Mouse (Mus musculus) cerebellum, adult 2 months (tissue): Measurements from ENCODE around the gene Gria1. TPM values are rescaled to one million over a fixed set of nuclear protein-coding genes. Genes with fewer than 3 reads are reported as not detected.

Experiments
- DNase-seq, 2 experiments: peaks; one replicate each; pipeline ENCODE4 v3.0.0; 2021
- H3K27ac ChIP-seq: fragments of 200-500 bp; 2 replicates; pipeline ENCODE4 v1.5.1; 2012; ENCODE audit warnings: low read length, control low read depth, inconsistent platforms; ENCODE audit not compliant: insufficient read depth
- H3K27me3 ChIP-seq: fragments of 200-500 bp; 2 replicates; pipeline ENCODE4 v1.6.1; 2012; ENCODE audit warnings: inconsistent platforms, mild to moderate bottlenecking, low read length, moderate library complexity; ENCODE audit not compliant: control insufficient read depth, insufficient read depth
- H3K4me1 ChIP-seq: fragments of 200-500 bp; 2 replicates; pipeline ENCODE4 v1.6.1; 2011; ENCODE audit warnings: low read length; ENCODE audit not compliant: control insufficient read depth, insufficient read depth
- H3K4me3 ChIP-seq: fragments of 200-500 bp; replicated peaks from 2 replicates; pipeline ENCODE3; 2011; ENCODE audit warnings: mild to moderate bottlenecking, low read depth, low read length, control low read depth; ENCODE audit not compliant: insufficient read depth
- CTCF ChIP-seq: fragments of 200-500 bp; IDR thresholded peaks from 2 replicates; pipeline ENCODE4 v1.5.1; 2011; ENCODE audit warnings: low read depth, mild to moderate bottlenecking, control low read depth, low read length, moderate library complexity, borderline replicate concordance; ENCODE audit not compliant: insufficient read depth
- POLR2A ChIP-seq: fragments of 200-500 bp; IDR thresholded peaks from 2 replicates; pipeline ENCODE4 v1.6.1; 2011; ENCODE audit warnings: low read length, control low read depth, borderline replicate concordance; ENCODE audit not compliant: insufficient read depth
- WGBS: fragments of 180-500 bp; shearing (Covaris S2); methylation state at CpG from one replicate; pipeline ENCODE4 v1.1.7; 2018; 5-methylcytosine and 5-hydroxymethylcytosine counted together
- polyA plus RNA-seq: library from polyadenylated mRNA; depleted of rRNA; stranded (reverse); fragments of >200 nt; gene quantifications from 2 replicates; pipeline ENCODE4 v1.2.3, GENCODE M21; 2012

The Gria1 gene
- polyA plus RNA-seq, 1 experiment: 135 TPM

DNA sequence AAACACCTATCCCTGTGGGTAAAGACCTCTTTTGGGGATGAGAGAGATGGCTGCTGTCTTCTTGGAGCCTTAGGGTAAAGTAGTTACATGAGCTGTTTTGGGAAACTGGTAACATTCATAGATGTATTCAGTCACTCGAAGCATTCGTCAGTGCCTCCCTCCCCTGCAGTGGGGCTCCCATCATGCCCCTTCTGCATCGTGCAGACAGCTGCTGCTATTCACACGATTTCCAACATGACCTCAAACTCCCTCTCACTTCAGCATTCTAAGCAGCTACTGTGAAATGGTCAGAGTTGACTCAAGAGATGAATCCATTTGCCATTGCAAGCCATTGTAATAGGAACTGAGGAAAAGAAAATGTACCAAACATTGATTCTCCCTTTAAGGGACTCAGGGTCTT is 11.2 kb downstream of the Gria1 start:
- Histone ChIP-seq H3K4me3 (no peak overlapping the region), H3K4me1 (no peaks in the 10 kb centered on the region), H3K27me3 (no peaks in the 10 kb centered on the region; the same call in 1 of the 2 replicates), H3K27ac (no peak overlapping the region)
- 62% methylated on average over 4 of the region's 4 CpGs for WGBS
- TF ChIP-seq POLR2A (no peak), CTCF (no peak)
- no peak for DNase-seq

- Histone ChIP-seq H3K27ac (no peak overlapping the region), H3K4me1 (peaks cover 13% of the 10 kb centered on the region), H3K4me3 (no peak overlapping the region), H3K27me3 (peaks cover 1% of the 10 kb centered on the region; the same call in 1 of the 2 replicates)
- DNase-seq: peak; percentile 64 to 82
- TF ChIP-seq POLR2A (no peak), CTCF (no peak)
- WGBS: 7% methylated on average over 5 of the region's 5 CpGs
Observed at GRCm38 (mm10) chr11:57030448-57030847, 19.3 kb downstream of the Gria1 start.

DNA sequence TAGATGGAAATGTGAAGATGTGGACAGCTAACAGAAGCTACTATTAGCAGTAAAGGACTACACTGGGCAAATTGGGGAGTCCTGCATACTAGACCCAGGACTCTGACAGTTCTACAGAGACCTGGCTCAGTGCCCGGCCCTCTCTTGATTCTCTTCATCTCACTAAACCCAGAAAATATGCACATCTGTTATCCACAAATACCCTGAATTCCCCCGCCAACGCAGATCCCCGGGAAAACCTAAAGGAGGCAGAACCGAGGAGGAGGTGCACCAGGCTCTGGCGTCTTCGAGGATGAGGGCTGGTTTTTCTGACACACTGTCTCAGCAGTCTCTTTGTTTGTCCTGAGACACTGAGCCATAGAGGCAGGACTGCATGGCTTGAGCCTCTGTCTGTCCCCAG is 27.6 kb downstream of the Gria1 start:
- 37% methylated on average over 7 of the region's 7 CpGs for WGBS

DNA sequence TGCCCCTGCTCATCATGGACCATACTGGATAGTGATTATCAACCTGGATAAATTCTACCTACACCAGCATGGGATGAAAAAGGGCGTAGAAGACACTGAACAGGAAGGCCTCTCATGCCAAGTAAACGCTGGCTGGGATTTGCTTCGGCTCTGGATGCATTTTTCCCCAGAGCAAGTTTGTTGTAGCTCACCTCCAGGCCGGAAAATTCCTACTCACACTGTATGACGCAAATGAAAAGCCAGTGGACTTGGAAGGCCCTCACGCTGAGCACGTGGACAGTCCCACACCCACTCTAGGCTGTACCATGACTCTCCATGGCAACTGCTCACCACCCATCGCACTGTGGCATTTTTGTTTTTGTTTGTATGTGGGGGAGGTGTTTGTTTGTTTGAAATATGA is 28.1 kb downstream of the Gria1 start:
- H3K27me3 ChIP-seq: no peaks in the 10 kb centered on the region; the same call in 1 of the 2 replicates
- 57% methylated on average over 8 of the region's 8 CpGs for WGBS
- TF ChIP-seq CTCF (no peak), POLR2A (no peak)
- no peak for DNase-seq
- H3K27ac ChIP-seq: no peak overlapping the region
- H3K4me1 ChIP-seq: peaks cover 2% of the 10 kb centered on the region
- no peak overlapping the region for H3K4me3 ChIP-seq

More for the DNA sequence above, 27.6 kb downstream of the Gria1 start:
- H3K27me3 ChIP-seq: no peaks in the 10 kb centered on the region; the same call in 1 of the 2 replicates
- DNase-seq: no peak
- TF ChIP-seq POLR2A (no peak), CTCF (no peak)
- no peak overlapping the region for H3K4me3 ChIP-seq
- no peak overlapping the region for H3K27ac ChIP-seq
- peaks cover 2% of the 10 kb centered on the region for H3K4me1 ChIP-seq

- Histone ChIP-seq H3K4me3 (no peak overlapping the region), H3K4me1 (no peaks in the 10 kb centered on the region; the same call in 1 of the 2 replicates), H3K27ac (no peak overlapping the region), H3K27me3 (no peaks in the 10 kb centered on the region; the same call in 1 of the 2 replicates)
- WGBS: 94% methylated on average over 3 of the region's 3 CpGs
- TF ChIP-seq POLR2A (no peak), CTCF (no peak)
- DNase-seq: no peak
Observed at GRCm38 (mm10) chr11:57042057-57042456, 30.9 kb downstream of the Gria1 start.

- no peaks in the 10 kb centered on the region; the same call in 1 of the 2 replicates for H3K4me1 ChIP-seq
- no peak overlapping the region for H3K4me3 ChIP-seq
- 68% methylated on average over 5 of the region's 5 CpGs for WGBS
- H3K27ac ChIP-seq: no peak overlapping the region
- DNase-seq: no peak
- no peaks in the 10 kb centered on the region; the same call in 1 of the 2 replicates for H3K27me3 ChIP-seq
- TF ChIP-seq POLR2A: no peak
- no peak for TF ChIP-seq CTCF
Observed at GRCm38 (mm10) chr11:57044146-57044545, 33.0 kb downstream of the Gria1 start.

GRCm38 (mm10) chr11:57051666-57052562 is 40.7 kb downstream of the Gria1 start:
- Histone ChIP-seq H3K4me1 (no peaks in the 10 kb centered on the region), H3K27me3 (no peaks in the 10 kb centered on the region; the same call in 1 of the 2 replicates), H3K4me3 (no peak overlapping the region), H3K27ac (no peak overlapping the region)
- DNase-seq: peak in 1 of 2 experiments; percentile 24
- TF ChIP-seq CTCF (no peak), POLR2A (no peak)
- WGBS: 22% methylated on average over 6 of the region's 6 CpGs

DNA sequence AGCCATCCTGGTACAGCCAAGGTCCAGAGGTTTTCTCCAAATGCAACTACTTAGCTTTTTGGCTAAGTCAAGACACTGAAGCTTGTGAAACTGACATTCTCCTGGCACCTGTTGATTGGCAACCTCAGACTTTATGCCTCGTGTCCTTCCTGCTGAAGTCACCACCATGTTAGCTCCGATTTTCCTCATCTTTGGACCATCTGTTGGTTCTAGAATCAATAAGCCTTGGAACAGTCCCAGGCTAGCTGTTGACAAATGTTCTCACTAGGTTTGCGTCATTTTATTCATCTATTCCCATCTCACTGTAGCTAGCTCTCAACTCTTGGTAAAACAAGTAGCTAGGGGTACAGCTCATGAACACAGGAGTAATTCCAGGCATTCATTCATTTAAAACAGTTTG is 51.3 kb downstream of the Gria1 start:
- TF ChIP-seq POLR2A: no peak
- TF ChIP-seq CTCF: no peak
- no peak for DNase-seq
- H3K27me3 ChIP-seq: no peaks in the 10 kb centered on the region
- H3K4me3 ChIP-seq: no peak overlapping the region
- no peak overlapping the region for H3K27ac ChIP-seq
- no peaks in the 10 kb centered on the region for H3K4me1 ChIP-seq
- WGBS: 41% methylated on average over 3 of the region's 3 CpGs
